Mouse (Mus musculus) lung, postnatal 10 days (tissue): ENCODE measurements at regions not wholly inside any gene's neighbourhood (a gene's known extent, or its start where the extent isn't known, plus 50 kb on each side); places are given as distances from the start of the nearest gene placed in this dataset.
A peak's percentile ranks its signal among the peaks of the same experiment; 100 is the strongest.

Experiments used
- DNase-seq: peaks from one replicate; pipeline ENCODE4 v3.0.0; 2021

DNA sequence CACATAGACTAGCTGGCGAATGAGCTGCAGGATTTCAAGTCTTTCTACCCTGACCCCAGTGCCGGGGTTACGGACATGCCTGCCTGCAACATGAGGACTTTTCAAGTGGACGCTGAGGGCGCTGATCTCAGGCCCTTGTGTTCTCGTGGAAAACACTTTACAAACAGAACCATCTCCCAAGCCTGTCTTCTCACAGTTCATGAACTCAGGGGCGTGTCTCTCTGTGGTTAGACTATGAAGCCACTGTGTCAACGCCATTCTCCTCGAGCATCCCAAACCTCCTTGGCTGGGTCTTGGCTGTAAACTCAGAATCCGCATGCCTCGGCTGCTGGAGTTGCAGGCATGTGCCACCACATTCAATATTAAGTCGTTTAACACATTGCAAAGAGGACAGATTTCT lies 284.9 kb upstream of the 4930412O13Rik start:
- no peak for DNase-seq

DNA sequence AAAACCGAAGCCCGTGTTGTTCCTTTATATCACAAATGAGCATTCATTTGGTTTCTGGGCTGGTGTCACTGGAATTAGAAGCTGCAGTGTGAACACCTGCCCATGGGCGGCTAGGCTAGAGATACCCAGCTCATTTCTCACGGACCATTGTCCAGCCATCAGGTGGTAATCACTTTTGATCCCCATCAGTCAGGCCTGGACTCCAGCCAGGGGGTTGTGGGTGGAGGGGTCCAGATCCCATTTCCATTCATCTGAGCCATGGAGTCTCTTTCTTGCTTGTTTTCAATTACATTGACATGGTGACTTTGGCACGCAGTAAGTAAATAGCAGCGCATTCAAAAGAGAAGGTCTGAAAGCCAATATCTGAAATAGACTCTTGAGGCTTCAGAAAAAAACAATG lies 276.1 kb upstream of the 4930412O13Rik start:
- DNase-seq, result no peak

DNA sequence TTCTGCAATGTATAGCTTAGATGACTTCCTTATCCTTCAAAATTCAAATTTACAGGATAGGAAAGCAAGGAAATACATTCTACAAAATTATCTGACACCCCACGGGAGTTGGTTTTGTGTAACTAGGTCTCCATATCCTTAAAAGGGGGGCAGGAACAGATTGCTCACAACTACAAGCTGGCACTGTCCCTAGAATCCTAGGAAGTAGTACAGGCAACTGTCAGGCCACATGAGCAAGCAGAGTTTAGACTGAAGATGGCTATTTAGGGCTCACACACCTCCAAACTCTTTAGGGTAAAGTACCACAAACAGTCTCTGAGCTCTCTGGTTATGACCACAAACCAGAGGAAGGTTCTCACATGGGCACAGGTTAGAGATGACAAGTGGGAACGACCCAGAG lies 273.5 kb upstream of the 4930412O13Rik start:
- no peak for DNase-seq

DNA sequence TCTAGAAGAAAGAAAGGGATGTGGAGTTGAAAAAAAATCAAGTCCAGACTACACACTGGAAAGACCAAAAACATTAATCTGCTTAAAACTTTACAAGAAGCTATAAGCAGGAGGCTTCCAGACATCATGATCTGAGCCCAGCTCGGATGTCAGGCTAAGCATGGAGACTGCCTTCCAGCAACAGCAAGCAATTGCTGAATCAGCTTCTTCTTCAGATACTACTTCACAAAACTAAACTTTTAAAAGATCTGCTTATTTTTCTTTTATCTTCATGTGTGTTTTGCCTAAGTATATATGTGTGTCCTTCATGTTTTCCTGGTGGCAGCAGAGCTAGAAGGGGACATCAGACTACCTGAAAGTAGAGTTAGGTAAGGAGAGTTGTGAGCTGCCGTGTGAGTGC lies 266.6 kb upstream of the 4930412O13Rik start:
- DNase-seq, result no peak

DNA sequence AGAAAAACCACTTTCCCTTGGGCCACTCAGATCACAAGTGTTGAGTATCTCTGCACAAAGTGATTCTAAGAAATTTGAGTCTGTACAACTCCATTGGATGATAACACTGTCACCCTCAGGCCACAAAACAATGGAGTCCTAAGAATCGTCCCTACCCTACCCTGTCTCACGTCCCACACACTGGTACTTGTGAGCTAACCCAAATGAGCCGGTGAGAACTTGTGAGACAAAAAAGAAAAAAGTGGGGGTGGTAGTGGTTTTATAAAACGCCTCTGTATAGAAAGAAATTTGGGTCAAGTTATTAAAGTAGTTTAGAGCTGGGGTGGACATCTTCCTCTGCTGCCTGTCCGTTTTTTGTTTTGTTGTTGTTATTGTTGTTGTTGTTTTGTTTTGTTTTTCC lies 264.8 kb upstream of the 4930412O13Rik start:
- no peak for DNase-seq

DNA sequence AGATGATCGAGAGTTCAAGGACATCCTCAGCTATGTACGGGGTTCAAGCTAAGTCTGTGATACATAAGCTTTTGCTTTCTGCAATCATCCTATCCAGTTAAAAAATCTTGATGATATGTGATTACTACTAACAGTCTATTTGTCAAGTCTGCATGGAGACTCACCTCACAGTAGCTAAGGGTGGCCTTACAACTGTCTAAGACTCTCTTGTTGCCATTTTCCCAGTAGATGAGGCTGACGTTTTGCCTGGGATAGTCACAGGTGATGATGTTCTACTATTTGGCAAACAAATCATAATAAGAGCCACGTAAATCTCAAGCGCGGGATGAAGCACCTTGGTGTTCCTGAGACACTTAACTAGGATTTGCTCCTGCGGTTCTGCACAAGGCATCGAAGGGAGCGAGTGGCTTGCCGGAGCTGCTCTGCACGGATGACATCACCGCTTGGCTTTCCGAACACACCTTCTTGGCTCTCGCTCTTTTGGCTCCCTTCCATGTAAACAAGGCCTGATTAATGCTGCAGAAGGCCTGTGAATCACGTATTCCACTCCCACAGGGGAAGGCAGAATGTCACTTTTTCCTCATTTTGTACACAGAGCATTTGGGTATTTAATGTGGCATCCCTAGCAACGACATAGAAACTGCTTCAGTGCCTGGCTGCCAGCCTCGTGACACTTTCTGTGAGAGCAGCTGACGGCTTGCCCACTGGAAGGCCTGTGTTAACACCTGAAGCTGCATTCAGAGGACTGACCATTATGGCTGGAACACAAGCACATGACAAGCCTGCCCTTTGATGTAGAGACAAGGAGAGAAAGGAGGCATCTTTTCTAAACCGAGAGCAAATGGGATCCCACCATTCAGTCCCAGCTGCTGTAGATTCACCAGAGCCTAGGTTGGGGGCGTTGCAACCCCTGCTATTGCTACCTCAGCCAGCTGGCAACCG lies 260.5 kb upstream of the 4930412O13Rik start:
- peak; percentile 86 for DNase-seq

- DNase-seq, result no peak
Measured at GRCm38 (mm10) chr2:9623702-9624101, 257.4 kb upstream of the 4930412O13Rik start.

- no peak for DNase-seq
Measured at GRCm38 (mm10) chr2:9628026-9628425, 253.0 kb upstream of the 4930412O13Rik start.

DNA sequence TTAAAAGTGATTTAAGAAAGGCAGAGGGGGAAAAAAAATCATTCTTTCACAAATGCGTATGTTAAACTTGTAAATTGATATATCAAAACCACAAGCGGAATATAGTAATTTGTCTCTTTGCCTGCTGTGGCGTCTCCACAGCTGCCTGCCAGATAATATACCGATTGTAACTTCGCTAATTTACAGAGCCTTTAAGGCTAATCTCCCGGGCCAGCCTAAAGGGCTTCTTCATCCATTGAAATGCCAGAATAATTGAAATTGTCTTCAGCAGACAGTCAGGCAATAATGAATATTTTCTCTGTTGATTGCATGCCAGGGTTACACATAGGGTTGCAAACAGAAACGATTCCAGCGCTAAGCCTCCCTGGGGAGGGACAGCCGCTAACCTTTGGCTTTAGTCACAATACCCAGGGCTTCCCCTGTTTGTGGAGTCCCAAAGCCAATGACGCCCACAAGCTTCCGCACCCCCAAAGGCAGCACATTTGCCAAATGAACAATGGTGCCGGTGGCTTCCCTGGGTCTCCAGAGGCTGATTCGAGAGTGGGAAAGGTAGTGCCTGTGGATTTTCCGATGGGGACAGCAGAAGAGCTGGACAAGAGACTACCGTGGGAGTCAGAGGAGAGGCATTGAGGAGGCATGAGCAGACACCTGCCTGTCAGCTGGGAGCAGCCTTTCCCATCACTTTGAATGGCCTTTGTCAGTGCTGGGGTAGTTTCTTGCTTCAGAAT lies 248.2 kb upstream of the 4930412O13Rik start:
- no peak for DNase-seq

- no peak for DNase-seq
Measured at GRCm38 (mm10) chr2:9639262-9639661, 241.8 kb upstream of the 4930412O13Rik start.

GRCm38 (mm10) chr2:9641629-9642028 lies 239.4 kb upstream of the 4930412O13Rik start:
- no peak for DNase-seq

DNA sequence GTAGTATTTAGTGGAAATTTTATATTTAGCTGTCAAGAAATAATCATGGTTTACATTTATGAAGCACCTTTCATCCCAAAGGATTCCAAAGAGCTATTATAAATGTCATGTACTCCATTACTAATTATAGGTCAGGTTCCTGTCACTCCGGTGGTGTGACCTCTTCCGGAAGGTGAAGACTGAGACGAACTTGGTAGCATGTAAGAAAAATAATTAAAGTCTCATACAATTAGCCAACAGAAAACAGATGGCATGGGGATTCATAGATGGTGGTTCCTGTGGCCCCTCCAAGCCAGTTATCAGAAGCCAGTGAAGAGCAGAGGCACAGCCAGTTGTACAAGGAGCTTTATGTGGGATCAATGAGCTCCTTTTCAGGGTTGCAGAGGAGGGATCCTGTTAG lies 238.6 kb upstream of the 4930412O13Rik start:
- no peak for DNase-seq

DNA sequence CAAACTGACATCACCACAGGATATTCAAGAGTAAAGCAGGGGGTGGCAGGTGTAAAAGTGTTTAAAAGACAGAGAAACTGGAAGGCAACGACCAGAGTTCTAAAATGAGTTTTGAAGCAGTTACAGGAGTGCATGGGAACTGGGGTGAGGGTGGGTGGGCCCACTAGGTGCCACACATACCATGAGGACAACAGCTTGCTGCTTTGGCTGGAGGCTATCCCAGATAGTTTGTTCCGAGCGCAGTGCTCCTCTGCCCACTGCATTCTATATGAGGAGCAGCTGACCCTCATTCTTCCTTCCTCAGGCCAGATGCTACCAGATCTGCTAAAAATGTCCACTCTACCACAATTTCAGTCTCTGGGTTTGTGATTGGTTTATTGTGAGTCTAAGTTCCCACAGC lies 234.6 kb upstream of the 4930412O13Rik start:
- DNase-seq, result no peak

DNA sequence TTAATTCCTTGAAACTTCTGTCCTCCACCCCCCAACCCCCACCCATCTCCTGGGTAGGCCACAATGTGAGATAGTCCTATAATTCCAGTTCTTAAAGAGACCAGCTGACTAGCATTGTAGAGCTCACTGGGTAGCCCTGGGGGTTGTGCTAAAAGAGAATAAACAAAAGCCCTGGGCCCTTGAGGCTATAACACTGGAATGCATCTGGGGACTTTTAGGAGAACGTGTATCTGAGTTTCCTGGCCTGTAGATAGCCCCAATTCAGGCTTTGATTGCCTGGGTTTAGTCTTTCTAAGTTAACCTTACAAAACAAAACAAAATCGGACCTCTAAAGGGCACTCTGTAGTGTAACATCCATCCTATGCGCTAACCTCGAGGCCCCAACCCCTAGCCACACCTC lies 234.1 kb upstream of the 4930412O13Rik start:
- no peak for DNase-seq

DNA sequence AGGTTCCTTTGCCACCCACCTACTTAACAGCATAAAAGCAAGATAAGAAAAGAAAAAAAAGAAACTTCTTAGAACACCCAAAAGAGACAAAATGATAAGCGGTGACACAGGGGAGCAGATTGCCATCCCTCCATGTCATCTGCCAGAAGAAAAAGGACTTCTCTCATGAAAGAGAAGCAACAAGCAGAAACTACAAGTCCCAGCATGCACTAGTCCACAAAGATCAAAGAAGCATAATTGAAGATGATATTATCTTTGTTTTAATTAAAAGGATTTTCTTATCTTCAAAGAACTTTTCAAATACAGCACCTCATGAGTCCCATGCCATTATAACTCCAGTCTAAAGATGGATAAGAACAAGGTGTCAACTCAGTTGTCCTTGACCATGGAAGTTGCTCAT lies 231.0 kb upstream of the 4930412O13Rik start:
- DNase-seq, result no peak

- DNase-seq, result no peak
Measured at GRCm38 (mm10) chr2:9658880-9659279, 222.2 kb upstream of the 4930412O13Rik start.

- no peak for DNase-seq
Measured at GRCm38 (mm10) chr2:9669621-9670020, 211.4 kb upstream of the 4930412O13Rik start.

DNA sequence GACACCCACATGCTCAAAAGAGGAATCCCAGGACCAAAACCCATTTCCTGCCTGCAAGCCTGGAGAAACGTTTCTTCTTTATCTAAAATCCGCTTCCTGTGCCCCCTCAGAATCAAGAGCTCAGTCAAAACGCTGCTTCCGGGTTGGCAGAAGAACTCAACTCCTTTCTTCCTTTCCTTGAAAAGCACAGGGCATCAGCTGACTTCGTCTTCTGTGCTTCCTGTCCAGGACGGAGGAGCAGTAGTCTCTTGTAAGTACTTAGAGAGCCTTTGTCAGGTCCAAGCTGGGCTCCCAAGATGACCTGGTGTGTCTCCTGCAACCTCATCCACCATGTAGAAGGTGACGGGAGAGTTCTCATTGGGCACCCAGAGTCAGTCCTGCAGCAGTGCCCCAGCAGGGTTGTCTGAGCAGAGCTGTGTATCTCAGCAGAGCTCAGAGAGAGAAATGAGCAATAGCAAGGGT lies 199.3 kb upstream of the 4930412O13Rik start:
- peak; percentile 45 for DNase-seq

- no peak for DNase-seq
Measured at GRCm38 (mm10) chr2:9683673-9684210, 197.3 kb upstream of the 4930412O13Rik start.

DNA sequence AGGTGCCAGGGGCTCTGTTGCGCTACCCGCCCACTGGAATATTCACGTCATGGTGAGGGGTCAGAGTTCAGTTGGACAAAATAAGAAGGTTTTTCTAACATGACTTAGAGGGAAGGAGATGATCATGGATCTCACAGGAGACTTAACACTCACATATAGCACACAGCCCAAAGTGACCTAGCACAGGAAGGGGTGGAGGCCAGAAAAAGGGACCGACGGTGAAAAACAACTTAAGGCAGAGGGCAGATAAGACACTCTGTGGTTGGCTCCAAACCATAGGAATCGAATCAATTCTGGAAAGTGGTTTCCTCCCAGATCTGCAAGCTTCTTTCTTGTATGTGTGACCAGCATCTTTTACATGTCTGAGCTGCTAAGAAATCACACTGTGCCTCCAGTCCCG lies 192.9 kb upstream of the 4930412O13Rik start:
- no peak for DNase-seq

DNA sequence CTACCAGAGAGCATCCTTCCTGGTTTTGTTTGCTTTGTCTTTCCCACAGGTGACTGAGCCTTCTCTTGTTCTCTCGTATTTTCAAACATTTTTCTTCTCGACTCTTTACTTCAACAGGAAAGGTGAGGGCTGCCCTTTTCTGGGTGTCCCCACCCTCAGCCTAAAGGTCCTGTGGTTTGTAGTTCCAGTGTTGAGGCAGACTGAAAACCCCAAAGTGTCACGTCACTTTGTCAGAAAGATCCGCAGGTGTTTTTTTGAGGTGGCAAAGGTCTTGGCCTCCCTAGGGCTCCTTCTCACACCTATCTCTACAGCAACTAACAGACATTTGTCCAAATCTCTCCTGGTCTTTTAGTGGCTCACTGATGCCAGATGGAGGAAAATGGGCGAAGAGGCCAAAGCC lies 191.5 kb upstream of the 4930412O13Rik start:
- no peak for DNase-seq

- DNase-seq, result no peak
Measured at GRCm38 (mm10) chr2:9691506-9691905, 189.5 kb upstream of the 4930412O13Rik start.

DNA sequence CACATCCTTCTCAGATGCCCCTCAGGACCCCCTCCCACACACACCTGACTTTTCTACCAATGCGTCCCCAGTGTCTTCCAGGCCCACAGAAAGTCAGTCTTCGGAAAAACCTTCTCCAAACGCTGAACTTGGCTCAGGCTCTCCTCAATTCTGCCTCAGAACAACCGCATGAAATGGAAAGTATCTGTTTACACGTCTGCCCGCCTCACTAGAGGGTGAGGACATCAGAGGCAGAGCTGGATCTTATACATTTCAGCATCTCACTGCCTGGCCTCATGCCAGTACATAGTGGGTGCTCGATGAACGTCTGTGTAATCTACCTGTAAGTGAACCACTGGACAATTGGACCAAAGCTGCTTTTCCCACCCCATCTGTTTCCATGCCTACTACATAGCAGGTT lies 189.1 kb upstream of the 4930412O13Rik start:
- DNase-seq, result no peak

DNA sequence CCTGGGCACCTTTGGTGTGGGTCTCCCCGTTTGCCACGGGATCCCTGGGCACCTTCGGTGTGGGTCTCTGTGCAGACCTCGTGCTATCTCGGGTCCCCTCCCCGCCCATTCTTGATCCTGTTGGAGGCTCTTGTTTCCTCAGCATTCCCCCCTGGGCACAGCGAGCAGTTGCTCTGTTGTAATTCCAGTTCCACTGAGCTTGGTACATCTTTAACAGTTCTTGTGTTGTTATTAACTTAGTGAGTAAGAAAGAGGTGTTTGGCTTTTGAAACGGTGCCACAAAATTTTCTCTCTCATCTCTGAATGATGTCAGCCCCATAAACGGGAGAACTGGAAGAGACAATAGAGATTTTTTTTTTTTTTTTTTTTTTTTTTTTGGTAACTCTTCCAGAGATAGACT lies 187.7 kb upstream of the 4930412O13Rik start:
- DNase-seq, result no peak
